Mouse (Mus musculus) kidney, postnatal 25 days (tissue): ENCODE results near the gene Gm5728.
"Not testable (repeated sequence)": the region's sequence is repeated elsewhere in the genome, so short reads cannot be mapped to it uniquely, and the experiment has no call there.

ENCODE experiments used
- DNase-seq, 2 experiments: peaks; one replicate each; pipeline ENCODE4 v3.0.0; 2021; ENCODE audit warnings: mixed read lengths in 2 of 2

The Gm5728 gene

GRCm38 (mm10) chr7:20375310-20375709 lies at the start of gene Gm5728:
Gene Gm5728 (minus strand): TSS chr7:20375410.
- not testable (repeated sequence) for DNase-seq

- not testable (repeated sequence) for DNase-seq
Observed at GRCm38 (mm10) chr7:20417642-20418041, 42.4 kb upstream of the Gm5728 start, which contains the start of gene Vmn1r100. Gene Vmn1r100 (plus strand): TSS chr7:20417942.

- DNase-seq, result not testable (repeated sequence)
Observed at GRCm38 (mm10) chr7:20333965-20334364, 41.2 kb downstream of the Gm5728 start, which contains the start of gene Gm4133. Gene Gm4133 (minus strand): TSS chr7:20334065.
